Mouse (Mus musculus) stomach, embryonic 14.5 days (tissue): ENCODE results near the gene 4930579F01Rik. TPM values are rescaled to one million over a fixed set of nuclear protein-coding genes. Genes with fewer than 3 reads are reported as not detected.

ENCODE experiments used
- ATAC-seq: fragments of 200-750 bp; cut with Nextera tagmentation; 2 replicates; pipeline ENCODE4 v1.8.0; 2017; ENCODE audit warnings: low read depth, moderate TSS enrichment; ENCODE audit not compliant: insufficient number of reproducible peaks, insufficient read depth, low FRiP score
- H3K27ac ChIP-seq: fragments of 300-500 bp; sonication (generic); 2 replicates; pipeline ENCODE4 v1.5.1; 2014; ENCODE audit warnings: mild to moderate bottlenecking, low read length, moderate library complexity, mixed read lengths
- H3K27me3 ChIP-seq: fragments of 300-500 bp; sonication (generic); 2 replicates; pipeline ENCODE4 v1.6.1; 2014; ENCODE audit warnings: low read length, control low read depth, mixed read lengths; ENCODE audit not compliant: control insufficient read depth, insufficient read depth
- H3K36me3 ChIP-seq: fragments of 300-500 bp; sonication (generic); 2 replicates; pipeline ENCODE4 v1.6.1; 2014; ENCODE audit warnings: mild to moderate bottlenecking, control low read depth, low read length, moderate library complexity, mixed read lengths; ENCODE audit not compliant: control insufficient read depth, insufficient read depth
- H3K4me1 ChIP-seq: fragments of 300-500 bp; sonication (generic); 2 replicates; pipeline ENCODE4 v1.6.1; 2014; ENCODE audit warnings: low read length, control low read depth, mixed read lengths; ENCODE audit not compliant: control insufficient read depth, insufficient read depth
- H3K4me2 ChIP-seq: fragments of 300-500 bp; sonication (generic); replicated peaks from 2 replicates; pipeline ENCODE4 v1.6.1; 2014; ENCODE audit warnings: low read depth, low read length, control low read depth
- H3K4me3 ChIP-seq: fragments of 300-500 bp; sonication (generic); 2 replicates; pipeline ENCODE4 v1.5.1; 2014; ENCODE audit warnings: low read depth, low read length, control low read depth
- H3K9ac ChIP-seq: fragments of 300-500 bp; sonication (generic); replicated peaks from 2 replicates; pipeline ENCODE4 v1.6.1; 2014; ENCODE audit warnings: low read depth, mild to moderate bottlenecking, control low read depth, low read length, moderate library complexity, mixed read lengths
- H3K9me3 ChIP-seq: fragments of 300-500 bp; sonication (generic); 2 replicates; pipeline ENCODE4 v1.6.1; 2016; ENCODE audit warnings: low read depth, low read length, control low read depth; ENCODE audit not compliant: control insufficient read depth
- WGBS: fragments of 180-500 bp; shearing (Covaris S2); extraction: QIAGEN DNeasy Blood & Tissue Kit; methylation state at CpG from one replicate; pipeline ENCODE4 v1.1.7; 2014; 5-methylcytosine and 5-hydroxymethylcytosine counted together
- polyA plus RNA-seq: library from polyadenylated mRNA; unstranded; fragments of >200 nt; fragmentation: Nextera tagmentation; extraction: Ambion mirVana; gene quantifications from 2 replicates; pipeline ENCODE4 v1.2.1, GENCODE M21; 2014

The 4930579F01Rik gene
- 0.38 and 0.80 TPM in 2 replicates for polyA plus RNA-seq

DNA sequence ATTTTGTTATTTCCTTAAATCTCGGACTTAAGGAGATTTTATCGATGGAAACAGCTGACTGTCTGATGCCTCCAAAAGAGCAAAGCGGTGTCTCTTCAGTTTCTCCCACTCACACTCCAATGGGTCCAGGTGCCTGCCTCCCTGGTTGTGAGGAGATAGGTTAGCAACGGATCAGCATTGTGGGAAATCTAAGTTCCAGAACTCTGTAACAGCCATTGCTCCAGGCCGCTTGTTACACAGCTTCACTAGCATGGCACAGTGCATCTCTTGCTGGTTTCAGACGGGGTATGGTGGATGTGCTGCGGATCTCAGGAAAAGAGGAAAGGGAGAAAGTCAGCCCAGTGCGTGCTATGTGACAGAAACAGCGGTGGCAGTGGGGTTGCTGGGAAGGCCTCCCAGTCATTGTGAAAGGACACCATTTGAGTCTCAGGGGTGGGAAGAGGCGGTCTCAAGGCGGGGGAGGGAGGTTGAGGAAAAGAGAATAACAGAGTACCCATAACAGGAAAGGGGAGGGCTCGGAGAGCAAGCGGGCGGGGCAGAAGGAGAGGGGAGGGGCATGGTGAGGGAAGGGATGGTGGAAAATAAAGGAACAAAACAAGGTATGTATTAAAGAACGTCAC, at the start of gene 4930579F01Rik:
4930579F01Rik (minus strand) TSS at position 143 of the 620 bp plus-strand sequence.
- Histone ChIP-seq H3K27ac (no peak within 1 kb of the TSS), H3K27me3 (no peaks in the 10 kb centered on the region), H3K9me3 (no peaks in the 10 kb centered on the region), H3K4me3 (no peak within 1 kb of the TSS), H3K9ac (no peak within 1 kb of the TSS), H3K36me3 (no peaks in the 10 kb centered on the region), H3K4me2 (no peak within 1 kb of the TSS), H3K4me1 (no peaks in the 10 kb centered on the region)
- 78% methylated on average over 15 of the region's 15 CpGs for WGBS
- ATAC-seq: no peak

DNA sequence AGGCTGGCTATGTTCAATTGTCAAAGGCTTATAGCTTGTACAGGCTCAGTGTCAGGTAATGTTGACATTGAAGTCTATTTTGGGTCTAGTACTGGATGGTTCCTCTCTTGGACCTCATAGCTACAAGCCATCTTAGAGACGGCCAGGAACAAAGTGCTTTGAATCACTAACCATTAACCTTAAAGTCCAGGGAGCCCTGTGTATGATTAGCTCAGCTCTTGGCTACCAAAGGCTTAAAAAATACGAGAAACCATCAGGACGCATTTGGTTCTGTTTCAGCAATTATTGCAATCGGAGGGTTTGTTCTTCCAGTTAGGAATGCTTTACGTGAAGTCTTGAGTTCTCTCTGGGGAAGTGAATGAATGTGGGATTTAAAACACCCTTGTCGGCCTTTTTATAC, 49.3 kb upstream of the 4930579F01Rik start:
- no peak overlapping the region for H3K4me2 ChIP-seq
- H3K27ac ChIP-seq: no peak overlapping the region
- H3K9ac ChIP-seq: no peak overlapping the region
- H3K27me3 ChIP-seq: no peaks in the 10 kb centered on the region
- no peaks in the 10 kb centered on the region for H3K4me1 ChIP-seq
- H3K36me3 ChIP-seq: no peaks in the 10 kb centered on the region
- no peaks in the 10 kb centered on the region for H3K9me3 ChIP-seq
- H3K4me3 ChIP-seq: no peak overlapping the region
- ATAC-seq: no peak
- WGBS: 93% methylated on average over 6 of the region's 6 CpGs

DNA sequence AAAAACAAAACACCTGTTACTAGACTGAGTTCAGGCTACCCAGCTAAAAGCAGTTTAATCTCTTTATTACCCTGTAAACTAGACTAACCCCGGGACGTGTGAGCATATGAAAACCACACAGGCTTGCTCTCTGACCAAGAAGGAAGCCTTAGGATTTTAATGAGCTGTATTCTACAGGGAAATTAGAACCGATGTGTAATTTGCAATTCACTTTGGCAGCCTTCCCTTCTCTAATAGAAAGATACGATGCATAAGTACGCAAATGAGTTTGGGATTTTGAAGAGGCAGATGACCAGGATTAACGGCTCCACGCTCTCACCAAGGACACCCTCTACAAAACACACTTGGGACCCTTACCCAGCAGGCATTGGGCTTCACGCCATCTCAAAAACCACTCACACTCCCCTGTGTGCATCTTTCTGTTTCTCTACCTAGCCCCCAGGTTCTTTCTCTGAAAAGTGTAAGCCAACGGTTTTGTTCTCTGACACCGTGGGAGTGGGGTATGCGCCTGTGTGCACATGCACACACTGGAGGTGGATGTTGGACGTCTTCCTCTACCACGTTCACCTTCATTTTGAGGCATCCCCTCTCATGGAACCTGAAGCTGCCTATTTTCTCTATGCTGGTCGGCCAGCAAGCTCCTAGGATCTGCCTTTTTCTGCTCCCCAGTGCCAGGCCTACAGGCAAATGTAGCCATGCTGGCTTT, 48.5 kb upstream of the 4930579F01Rik start:
- Histone ChIP-seq H3K4me2 (no peak overlapping the region), H3K27me3 (no peaks in the 10 kb centered on the region), H3K27ac (no peak overlapping the region), H3K9me3 (no peaks in the 10 kb centered on the region), H3K9ac (no peak overlapping the region), H3K4me3 (no peak overlapping the region), H3K4me1 (no peaks in the 10 kb centered on the region), H3K36me3 (no peaks in the 10 kb centered on the region)
- ATAC-seq: no peak
- 87% methylated on average over 14 of the region's 14 CpGs for WGBS

DNA sequence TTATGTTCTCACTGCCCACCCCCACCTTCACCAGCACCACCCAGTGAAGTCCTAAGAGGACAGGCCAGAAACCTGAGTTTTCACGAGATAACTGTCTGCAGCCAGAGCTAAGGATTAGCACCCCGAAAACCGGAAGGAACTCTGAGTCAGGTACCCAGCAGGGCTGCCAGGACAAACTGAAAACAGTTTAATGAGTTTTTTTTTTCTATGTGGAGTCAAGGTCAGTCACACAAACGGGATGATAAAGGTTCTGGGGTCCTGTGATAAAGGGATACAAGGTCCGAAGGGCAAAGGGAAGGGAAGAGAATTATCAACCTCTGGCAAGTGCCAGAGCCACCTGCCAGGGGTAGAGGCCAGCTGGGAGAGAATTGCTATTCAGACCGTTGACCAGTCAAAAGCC, 47.7 kb upstream of the 4930579F01Rik start:
- no peak overlapping the region for H3K27ac ChIP-seq
- H3K9ac ChIP-seq: no peak overlapping the region
- no peaks in the 10 kb centered on the region for H3K27me3 ChIP-seq
- no peaks in the 10 kb centered on the region for H3K4me1 ChIP-seq
- H3K4me3 ChIP-seq: no peak overlapping the region
- WGBS: 51% methylated on average over 6 of the region's 6 CpGs
- H3K4me2 ChIP-seq: no peak overlapping the region
- no peaks in the 10 kb centered on the region for H3K36me3 ChIP-seq
- H3K9me3 ChIP-seq: no peaks in the 10 kb centered on the region
- no peak for ATAC-seq

DNA sequence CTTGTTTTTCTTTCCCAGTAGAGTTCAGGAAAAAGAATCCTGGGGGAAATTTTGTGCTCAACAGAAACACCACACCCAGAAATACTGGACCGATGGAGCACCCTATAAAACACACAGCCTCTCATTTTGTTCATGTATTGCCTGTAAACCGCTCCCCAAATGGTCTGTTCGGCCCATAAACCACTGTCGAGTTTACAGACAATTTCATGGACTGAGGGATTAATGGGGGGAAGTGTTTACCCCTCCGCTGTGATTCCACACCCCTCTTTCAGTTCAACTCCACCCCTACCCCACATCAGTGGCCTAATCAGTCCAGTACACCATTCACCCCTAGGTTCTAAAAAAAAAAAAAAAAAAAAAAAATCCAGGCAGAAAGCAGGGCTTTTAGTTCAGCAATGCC, 47.3 kb upstream of the 4930579F01Rik start:
- Histone ChIP-seq H3K4me3 (no peak overlapping the region), H3K27ac (no peak overlapping the region), H3K9ac (no peak overlapping the region), H3K4me1 (no peaks in the 10 kb centered on the region), H3K36me3 (no peaks in the 10 kb centered on the region), H3K27me3 (no peaks in the 10 kb centered on the region), H3K4me2 (no peak overlapping the region), H3K9me3 (no peaks in the 10 kb centered on the region)
- no peak for ATAC-seq
- whole genome bisulfite sequencing: 70% methylated on average over 5 of the region's 5 CpGs

DNA sequence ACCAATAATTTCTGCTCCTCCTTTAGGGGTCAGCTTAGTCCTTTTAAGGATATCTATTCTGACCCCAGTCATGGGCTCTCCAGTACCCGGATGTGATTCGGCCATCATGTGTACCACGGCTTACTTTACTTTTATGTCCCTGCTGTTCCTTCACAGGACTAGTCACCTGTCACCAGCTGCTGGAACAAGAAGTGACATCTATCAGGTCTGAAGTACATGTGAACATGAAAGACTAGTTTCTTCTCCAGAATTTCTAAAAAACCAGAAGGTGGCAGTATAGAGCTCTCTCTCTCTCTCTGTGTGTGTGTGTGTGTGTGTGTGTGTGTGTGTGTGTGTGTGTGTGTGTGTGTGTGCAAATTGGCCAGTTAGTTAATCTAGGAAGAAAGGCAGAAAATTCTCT, 46.8 kb upstream of the 4930579F01Rik start:
- ATAC-seq: no peak
- Histone ChIP-seq H3K4me1 (no peaks in the 10 kb centered on the region), H3K9ac (no peak overlapping the region), H3K27ac (no peak overlapping the region), H3K9me3 (no peaks in the 10 kb centered on the region), H3K27me3 (no peaks in the 10 kb centered on the region), H3K4me2 (no peak overlapping the region), H3K4me3 (no peak overlapping the region), H3K36me3 (no peaks in the 10 kb centered on the region)
- 88% methylated on average over 3 of the region's 3 CpGs for WGBS

DNA sequence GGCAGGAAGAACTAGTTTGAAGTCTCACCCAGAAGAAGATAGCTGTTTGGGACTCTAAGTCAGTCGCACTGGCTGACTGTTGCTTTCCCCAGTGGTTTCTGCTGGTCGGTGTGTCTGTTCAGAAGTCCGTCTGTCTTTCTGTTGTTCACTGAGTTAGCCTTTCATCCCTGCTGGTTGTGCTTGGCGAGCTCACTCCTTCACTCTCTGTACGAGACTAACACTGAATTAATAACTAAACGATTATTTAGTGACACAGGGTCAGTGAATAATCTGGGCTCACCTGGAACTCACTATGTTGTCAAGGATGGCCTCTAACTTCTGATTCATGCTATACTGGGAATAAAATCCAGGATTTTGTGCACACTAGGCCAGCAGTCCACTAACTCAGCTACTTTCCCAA, 45.8 kb upstream of the 4930579F01Rik start:
- no peak overlapping the region for H3K4me2 ChIP-seq
- WGBS: 90% methylated on average over 6 of the region's 6 CpGs
- ATAC-seq: no peak
- H3K4me3 ChIP-seq: no peak overlapping the region
- H3K9me3 ChIP-seq: no peaks in the 10 kb centered on the region
- no peak overlapping the region for H3K27ac ChIP-seq
- H3K4me1 ChIP-seq: no peaks in the 10 kb centered on the region
- no peaks in the 10 kb centered on the region for H3K36me3 ChIP-seq
- no peak overlapping the region for H3K9ac ChIP-seq
- no peaks in the 10 kb centered on the region for H3K27me3 ChIP-seq

DNA sequence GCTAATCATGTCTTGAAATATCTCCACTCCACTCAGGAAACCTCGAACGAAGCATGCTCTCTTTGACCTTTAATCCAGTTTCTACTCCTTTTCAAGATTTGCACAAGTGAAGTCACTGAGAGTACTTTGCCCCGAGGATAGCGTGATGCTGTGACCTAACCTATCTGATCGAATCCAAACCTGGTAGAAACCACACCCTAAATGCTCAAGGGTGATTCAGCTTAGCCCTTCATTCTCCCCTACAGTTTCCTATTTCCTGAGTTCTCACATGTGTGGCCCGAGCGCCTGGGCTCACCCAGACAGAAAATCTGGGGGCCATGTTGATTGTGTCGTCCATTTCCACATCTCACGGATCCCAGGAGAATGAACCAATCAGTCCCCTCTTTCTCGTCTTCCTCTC, 44.4 kb upstream of the 4930579F01Rik start:
- Histone ChIP-seq H3K27ac (no peak overlapping the region), H3K27me3 (no peaks in the 10 kb centered on the region), H3K36me3 (no peaks in the 10 kb centered on the region), H3K4me3 (no peak overlapping the region), H3K4me2 (no peak overlapping the region), H3K4me1 (no peaks in the 10 kb centered on the region), H3K9me3 (no peaks in the 10 kb centered on the region), H3K9ac (no peak overlapping the region)
- WGBS: 81% methylated on average over 10 of the region's 10 CpGs
- no peak for ATAC-seq
